In the genomic region with DNA sequence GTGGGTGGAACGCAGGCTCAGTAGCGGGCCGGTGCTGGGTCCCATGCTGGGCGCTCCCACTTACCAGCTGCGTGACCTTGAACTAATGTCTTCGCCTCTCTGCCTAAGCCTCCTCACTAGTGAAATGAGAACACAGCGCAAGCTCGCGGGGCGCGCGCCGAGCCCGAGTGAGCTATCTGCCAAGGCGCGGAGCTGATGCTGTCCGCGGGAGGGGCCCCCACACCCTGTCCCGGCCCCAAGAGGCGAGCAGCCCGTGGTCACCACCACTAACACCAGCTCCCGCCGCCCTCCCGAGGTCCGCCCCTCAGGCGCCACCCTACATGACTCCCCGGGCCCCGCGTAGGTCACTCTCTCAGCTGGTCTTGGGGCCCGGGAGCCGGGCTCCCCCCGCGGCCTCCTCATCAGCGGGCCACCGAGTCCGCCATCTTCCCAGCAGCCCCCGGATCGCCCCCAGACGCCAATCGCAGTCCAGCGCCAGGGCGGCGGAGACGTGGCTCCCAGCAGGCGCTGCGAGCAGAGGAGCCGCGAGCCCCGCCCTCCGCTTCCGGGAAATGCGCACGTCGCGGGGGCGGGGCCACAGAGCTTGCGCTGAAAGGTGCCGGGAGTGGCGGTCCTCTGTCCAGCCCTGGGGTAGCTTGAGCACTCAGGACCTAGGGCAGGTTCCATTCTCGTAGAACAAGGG, we compare ENCODE assay signal across 8 mouse cellular contexts. TPM values are rescaled to one million over a fixed set of nuclear protein-coding genes. Genes with fewer than 3 reads are reported as not detected.
DNase-seq lines count a peak whose midpoint lies in the region; ATAC-seq lines count a peak whose summit lies in the region.

A gene (minus strand): TSS at position 542 of the 682 bp plus-strand sequence.

- H3K4me3 ChIP-seq in megakaryocyte, embryonic 14.5 days (replicated peaks): peak within 1 kb of the TSS; percentile 95

- peak; percentile 89 to 94 for DNase-seq in adrenal gland, adult 18-20 months (ENCODE audit: low spot score in 2 of 2)
- peak; percentile 97 for DNase-seq in embryo, embryonic 10.5 days (ENCODE audit: low spot score)
- peak; percentile 96 for DNase-seq in gastrocnemius, postnatal 14 days
- peak; percentile 82 to 92 for DNase-seq in left cerebral cortex, adult 9 months (ENCODE audit: low spot score in 2 of 2)
- peak; percentile 91 to 93 for DNase-seq in right cerebral cortex, adult 2 months (ENCODE audit: low spot score in 2 of 2)
- DNase-seq in urinary bladder, postnatal 10 days (ENCODE audit: low spot score): peak; percentile 72

- peaks cover 46% of the 10 kb centered on the region for H3K36me3 ChIP-seq in megakaryocyte, embryonic 14.5 days (replicated peaks; ENCODE audit: low read length)

- no peaks in the 10 kb centered on the region for H3K27me3 ChIP-seq in megakaryocyte, embryonic 14.5 days (replicated peaks)

- intact Hi-C loops in gastrocnemius, postnatal 14 days (cut with DNase I; ENCODE audit: low total_unique reads): no loop called here

- H3K4me1 ChIP-seq in megakaryocyte, embryonic 14.5 days: peaks cover 51% of the 10 kb centered on the region

- peak; percentile 74 for ATAC-seq in inflammation-experienced regulatory T-cells, adult 6 months

- H3K9me3 ChIP-seq in megakaryocyte, embryonic 14.5 days: no peaks in the 10 kb centered on the region

RNA-seq across cellular contexts. Expression of the gene that starts here (rescaled TPM):
- total RNA-seq in adrenal gland, adult 18-20 months (2021): 100 to 1,000 TPM in 1 of 2 experiments, 10 to 100 TPM in 1; 94.6 to 117 TPM
- 100 to 1,000 TPM; 132 to 146 TPM for total RNA-seq in gastrocnemius, postnatal 14 days (2021)
- polyA plus RNA-seq in inflammation-experienced regulatory T-cells, adult 6 months (2017; shearing (Covaris generic)): 10 to 100 TPM; 32.1 to 63.3 (median 63.0) TPM
- polyA plus RNA-seq in megakaryocyte, embryonic 14.5 days (2012; ENCODE audit: insufficient read depth, low replicate concordance): 216 and 275 TPM in 2 replicates

Comparison
In these comparisons a context has a peak if more than half of its experiments do, and no peak if none do; other contexts are left out.
1. Peak in every context shown above with its lines: DNase-seq, ATAC-seq and H3K4me3 ChIP-seq.